Mouse (Mus musculus) A20 (cell line): ENCODE results near the gene Fam50a.

Experiments
- DNase-seq: peaks from one replicate; pipeline ENCODE4 v3.0.0-alpha.2; 2011; ENCODE audit warnings: low read depth, low spot score

Fam50a gene

DNA sequence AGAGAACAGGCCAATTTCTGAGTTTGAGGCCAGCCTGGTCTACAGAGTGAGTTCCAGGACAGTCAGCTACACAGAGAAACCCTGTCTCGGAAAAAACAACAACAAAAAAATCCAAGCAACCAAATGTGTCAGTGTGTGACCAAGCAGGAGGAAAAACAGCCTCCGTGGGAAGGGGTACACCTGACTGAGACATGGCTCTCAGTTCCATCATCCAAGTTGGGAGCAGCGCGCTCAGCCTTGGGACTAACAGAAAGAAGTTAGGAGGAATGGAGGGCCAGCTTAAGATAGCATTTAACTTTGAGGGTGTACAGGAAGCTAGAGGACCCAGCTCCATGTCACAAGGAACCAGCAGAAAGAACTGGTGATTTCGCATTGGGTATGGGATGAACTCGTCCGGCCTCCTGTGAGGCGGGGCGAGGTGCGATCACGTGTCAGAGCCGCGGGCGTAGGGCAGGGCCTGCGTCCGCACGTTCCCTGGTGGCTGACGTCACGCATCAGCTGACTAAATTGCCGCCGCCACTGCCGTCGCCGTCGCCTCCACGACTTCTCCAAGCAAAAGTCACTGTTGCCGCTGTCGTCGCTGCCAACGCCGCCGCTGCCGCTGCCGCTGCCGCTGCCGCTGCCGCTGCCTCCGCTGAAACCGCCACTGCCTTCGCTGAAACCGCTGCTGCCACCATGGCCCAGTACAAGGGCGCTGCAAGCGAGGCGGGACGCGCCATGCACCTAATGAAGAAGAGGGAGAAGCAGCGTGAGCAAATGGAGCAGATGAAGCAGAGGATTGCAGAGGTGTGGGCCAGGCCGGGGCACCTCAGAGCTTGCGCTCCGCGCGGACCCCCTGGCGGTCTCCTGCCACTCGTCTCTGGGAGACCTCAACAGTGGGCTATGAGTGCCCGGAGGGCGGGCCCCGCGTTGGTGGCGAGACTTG lies at the start of gene Fam50a:
Fam50a (plus strand) TSS at position 494 of the 925 bp plus-strand sequence.
- peak; percentile 87 for DNase-seq

DNA sequence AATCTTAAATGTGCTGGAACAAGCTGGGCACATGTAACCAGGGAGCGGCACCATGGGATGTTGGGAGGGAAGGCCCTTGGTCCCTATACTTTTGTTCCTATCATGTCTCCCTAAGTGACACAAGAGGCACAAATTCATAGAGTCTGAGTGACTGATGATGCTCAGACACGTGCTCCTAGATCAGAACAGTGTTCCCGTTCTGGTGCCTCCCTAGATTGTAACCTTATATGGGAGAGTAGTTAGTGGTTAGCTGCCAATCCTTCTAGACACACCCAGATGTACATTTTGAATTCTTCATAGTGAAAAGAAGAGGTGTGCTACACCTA lies 43.1 kb upstream of the Fam50a start:
- no peak for DNase-seq

DNA sequence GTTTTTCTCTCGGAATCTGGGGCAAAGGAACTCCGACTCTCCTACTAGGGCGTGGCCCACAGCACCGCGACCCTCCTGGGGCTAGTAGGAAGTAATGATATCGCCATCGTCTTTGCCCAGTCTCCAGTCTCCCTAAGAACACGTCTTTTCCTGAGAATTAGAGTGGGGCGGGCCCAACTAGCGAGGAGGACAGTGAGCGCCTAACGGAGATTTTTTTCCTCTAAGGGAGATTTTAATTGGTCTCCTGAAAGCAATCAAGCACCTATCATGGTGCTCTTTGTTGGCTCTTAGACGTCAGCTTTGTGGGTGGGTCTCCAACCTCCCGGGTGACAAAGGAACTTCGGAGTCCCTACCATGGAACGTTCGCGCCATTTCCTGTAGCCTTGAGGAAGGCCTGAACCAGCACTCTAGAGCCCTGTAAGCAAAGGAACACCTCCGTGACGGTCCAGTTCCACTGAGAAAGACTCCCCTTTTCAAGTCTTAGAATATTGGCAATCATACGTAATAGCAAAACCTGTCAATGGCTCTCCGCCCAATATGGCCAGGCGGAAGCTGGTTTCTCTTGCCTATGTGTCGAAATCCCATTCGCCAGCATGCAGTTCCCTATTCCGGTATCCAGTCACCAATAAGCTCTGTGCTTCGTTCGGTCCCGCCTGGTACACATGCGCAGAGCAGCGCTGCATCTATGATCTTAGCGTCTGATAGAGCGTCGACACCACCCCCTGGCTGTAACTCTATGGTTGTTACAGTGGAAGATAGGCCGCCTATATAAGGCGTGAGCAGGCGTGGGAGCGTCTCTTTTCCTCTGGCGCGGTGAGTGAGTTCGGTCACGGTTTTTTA lies 42.6 kb upstream of the Fam50a start, which contains the start of gene Rpl10:
Rpl10 (plus strand) TSS at position 751 of the 840 bp plus-strand sequence.
- peak; percentile 95 for DNase-seq

DNA sequence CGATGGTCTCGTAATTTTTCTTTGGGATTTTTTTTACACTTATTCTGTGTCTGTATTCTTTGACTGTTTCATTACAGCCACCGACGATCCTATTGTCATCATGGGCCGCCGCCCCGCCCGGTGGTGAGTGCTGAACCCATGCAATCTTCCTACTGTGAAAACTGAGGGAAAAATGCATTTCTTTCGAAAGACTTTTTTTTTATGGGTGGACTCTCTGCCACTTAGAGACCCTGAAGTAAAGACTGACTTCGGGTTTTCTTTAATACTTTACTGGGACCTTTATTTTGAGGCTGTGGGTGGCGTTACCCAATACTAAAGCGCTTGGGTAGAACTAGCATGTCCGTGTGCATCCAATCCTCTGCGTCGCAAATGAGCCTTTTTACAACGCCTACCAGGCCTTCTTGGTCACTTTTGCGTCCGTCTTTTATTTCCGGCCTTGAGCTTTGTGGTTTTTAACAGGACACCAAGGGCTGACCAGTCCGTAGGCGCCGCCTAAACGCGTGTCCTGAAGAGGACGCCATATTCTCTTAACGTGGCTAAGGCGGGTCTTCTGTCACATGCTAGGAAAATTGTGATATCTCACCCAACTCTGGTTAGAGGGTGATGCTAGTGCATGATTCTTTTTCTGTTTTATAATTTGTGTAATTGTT lies 41.8 kb upstream of the Fam50a start:
- peak; percentile 54 for DNase-seq

DNA sequence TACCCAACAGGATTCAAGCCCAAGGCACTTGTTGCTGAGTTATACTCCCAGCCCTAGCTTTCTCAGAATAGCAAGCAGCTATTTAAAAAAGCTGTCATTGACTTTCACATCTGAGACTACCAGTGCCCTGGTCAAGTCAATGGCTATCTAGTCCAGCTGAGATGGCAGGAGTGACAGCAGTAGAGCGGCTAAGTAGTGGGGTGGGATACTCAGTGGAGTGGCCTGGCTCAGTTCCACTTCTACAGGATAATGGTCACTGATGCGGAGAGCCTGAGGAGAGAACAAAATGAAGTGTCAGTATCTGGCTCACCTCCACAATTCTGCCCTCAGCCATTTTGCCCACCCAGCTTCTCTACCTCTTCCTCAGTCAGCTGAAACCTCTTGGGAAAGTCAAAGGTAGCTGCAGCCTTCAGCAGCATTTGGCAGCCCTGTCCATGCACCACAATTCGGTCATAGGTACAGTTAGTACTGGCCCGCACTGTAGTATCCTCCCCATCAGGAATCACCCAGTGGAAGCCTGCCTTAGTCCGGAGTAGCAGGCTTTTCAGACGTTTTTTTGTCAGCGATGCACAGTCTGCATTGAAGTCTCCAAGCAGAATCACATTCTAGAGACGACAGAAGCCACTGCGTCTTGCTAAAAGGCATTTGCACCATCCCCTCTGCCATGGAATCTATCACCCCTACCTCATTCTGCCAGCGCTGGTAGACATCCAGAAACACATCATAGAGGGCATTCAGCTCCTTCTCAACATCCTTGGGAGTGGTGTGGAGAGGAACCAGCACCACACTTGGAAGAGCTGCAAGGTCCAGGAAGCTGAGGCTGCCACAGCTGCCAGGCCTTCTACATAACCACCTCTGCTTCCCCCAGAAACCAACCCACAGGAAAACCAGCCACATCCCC lies 39.2 kb upstream of the Fam50a start:
- peak; percentile 31 for DNase-seq

DNA sequence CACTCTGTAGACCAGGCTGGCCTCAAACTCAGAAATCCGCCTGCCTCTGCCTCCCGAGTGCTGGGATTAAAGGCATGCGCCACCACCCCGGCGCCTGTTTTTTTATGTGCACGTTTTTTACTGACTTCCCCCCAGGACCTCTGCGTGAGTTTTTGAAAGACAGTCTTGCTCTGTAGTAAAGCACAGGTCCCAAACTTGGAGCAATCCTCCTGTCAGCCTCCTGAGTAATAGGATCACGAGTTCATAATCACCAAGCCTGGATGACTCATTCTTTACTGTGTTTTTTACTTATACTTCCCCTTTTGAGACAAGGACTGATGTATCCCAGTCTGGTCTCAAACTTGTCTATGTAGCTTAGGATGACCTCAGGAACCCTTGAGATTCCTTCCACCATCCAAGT lies 34.9 kb upstream of the Fam50a start:
- DNase-seq = peak; percentile 13

DNA sequence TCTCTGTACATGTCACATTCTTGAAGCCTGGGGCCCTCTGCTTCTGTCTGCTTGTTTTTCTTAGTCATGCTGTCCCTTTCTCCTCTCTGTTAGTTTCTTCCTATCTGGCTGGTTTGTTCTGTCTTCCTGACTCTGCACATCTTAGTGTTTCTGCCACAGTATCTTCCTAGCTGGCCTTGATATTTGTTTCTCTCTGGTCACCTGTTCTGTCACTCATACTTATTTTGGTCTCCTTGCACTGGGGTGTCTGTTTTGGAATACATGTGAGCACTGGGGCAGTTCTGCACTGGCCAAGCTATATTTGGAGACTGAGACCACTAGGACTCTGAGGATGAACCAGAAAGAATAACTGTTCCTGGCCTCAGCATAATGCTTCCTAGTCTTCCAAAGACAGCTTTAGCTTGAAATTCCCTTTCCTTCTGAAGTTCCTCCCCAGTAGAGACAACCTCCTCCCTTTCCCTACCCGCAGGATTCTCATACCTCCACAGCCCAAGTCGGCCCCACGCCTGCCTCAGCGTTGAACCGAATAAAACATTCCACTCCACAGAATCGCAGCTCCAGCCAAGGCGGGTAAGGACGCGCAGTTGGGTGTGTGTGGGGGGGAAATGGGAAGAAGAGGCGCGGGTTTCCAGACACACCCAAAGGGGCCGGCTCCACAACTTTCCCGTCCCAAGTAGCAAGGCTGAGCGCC lies 31.6 kb upstream of the Fam50a start:
- DNase-seq = no peak

DNA sequence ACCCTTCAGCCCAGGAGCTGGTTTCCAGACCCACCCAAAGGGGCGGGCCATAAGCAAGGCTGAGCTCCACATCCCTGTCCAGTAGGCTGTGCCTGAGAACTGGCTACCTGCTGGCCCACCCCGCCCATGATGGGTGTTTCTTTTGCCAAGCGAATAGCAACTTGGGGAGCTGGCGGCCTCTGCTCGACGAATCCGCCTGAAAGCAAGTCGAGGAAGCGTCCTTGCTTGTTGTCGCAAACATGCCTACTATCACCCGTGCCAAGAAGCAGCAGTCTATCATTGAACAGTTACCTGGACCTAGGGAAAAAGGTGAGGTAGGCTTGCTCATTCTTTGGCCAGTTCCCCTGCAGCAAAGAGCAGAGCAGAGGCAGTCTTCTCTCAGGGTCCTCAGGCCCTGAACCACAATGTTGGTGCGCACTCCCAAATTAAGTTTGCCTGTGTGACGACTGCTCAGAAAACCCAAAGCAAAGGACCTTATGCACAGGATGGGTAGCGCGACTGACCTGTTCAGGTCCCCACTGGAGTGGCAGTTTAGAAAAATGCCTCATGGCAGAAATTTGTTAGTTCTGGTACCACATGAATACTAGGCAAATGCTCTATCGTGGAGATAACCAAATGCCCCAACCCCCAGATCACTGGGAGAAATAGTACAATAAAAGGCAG lies 31.0 kb upstream of the Fam50a start, which contains the start of the genes Taz and Dnase1l1:
Taz (plus strand) TSS at position 181 of the 663 bp plus-strand sequence.
Dnase1l1 (minus strand) TSS at position 606 of the 663 bp plus-strand sequence.
- DNase-seq = peak; percentile 74

DNA sequence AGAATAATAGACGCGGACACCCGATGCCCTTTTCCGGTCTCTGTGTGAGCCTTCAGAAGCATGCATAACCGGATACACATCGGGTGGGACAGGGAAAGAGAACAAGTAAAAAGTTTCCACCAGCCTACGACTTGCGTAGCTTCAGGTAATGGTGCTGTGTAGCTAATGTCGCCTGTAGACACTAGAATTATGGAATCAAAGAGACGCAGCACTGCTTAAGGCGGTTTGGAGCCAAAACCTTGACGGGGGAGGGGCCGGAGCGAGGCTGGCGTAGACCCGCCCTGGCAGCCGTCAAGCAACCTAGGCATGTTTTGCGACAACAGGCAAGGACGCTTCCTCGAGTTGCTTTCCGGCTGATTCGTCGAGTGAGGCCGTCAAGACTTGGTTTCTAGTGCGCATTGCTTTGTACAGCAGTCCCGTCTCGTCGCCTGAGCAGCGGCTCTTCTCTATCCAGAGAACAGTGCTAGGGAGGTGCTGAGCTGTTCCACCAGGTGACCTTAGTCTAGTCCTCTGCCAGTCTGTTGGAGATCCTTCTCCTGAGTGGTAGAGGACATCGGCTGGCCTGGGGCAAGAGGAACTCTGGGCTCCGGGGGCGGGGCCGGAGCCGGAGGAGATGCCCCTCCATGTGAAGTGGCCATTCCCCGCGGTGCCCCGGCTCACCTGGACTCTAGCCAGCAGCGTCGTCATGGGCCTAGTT lies 30.3 kb upstream of the Fam50a start:
- DNase-seq = peak; percentile 89

DNA sequence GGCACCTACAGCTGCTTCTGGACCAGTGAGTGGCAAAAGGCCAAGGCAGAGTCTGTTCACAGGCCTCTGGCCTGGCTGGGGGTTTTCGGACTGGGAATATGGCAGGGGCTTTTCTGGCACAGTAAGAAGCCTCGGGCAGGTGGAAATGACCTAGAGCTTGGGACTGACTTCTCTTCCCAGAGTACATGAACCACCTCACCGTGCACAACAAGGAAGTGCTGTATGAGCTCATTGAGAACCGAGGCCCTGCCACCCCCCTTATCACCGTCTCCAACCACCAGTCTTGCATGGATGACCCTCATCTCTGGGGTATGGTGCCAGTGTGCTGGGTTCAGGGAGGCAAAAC lies 29.8 kb upstream of the Fam50a start:
- DNase-seq = no peak

DNA sequence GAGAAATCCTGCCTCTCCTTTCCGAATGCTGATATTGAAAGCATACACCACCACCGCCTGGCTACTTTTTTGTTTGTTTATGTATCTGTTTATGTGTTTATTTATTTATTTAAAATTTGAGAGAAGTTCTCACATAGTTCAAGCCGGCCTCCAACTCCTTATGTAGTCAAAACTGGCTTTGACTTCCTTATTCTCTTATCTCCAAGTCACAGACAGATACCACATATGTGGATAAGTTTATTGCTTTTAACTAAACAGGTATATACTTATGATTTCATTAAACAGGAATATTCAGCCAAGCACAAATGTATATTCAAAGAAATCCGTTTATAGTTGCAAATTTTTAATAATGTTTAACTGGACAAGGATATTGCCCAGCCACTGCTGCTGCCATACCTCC lies 19.4 kb upstream of the Fam50a start:
- DNase-seq = no peak

DNA sequence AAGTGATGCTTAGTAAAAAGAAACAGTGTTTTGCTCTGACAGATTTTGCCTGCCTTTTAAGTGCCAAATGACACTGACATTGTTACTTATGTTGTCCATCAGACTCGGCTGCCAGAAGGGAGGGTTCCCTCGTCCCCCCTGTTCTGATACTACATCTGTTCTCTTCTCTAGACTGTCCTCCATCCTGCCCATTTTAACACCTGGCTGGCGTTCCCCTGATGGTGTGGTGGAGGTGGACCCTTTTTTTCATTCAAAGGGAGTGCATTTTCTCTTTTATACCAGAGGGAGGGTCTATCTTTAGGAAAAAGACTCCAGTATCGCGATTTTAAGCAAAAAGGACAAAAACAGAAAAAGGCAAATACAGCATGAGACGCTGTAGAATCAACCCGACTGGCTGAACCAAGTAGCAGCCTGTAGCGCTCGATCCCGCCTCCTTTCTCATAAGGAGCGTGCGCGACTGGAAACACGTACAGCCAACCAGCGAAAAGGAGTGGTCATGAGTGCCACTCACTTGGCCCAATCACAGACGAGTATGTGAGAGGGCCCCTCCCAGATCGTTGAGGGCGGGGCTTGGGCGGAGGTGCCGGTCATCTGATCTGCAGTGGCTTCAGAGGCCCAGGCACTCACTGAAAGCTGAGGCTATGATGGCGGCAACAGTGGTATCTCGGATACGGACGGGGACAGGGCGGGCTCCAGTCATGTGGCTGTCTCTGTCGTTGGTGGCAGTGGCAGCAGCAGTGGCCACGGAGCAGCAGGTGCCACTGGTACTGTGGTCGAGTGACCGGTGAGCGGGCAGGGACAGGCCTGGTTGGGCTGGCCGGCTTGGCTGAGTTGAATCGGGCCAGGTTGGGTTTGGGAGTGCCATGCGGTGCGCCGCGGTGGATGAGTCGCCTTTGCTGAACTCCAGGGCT lies 16.0 kb upstream of the Fam50a start, which contains the start of gene Atp6ap1:
Atp6ap1 (plus strand) TSS at position 560 of the 911 bp plus-strand sequence.
- peak; percentile 92 for DNase-seq

DNA sequence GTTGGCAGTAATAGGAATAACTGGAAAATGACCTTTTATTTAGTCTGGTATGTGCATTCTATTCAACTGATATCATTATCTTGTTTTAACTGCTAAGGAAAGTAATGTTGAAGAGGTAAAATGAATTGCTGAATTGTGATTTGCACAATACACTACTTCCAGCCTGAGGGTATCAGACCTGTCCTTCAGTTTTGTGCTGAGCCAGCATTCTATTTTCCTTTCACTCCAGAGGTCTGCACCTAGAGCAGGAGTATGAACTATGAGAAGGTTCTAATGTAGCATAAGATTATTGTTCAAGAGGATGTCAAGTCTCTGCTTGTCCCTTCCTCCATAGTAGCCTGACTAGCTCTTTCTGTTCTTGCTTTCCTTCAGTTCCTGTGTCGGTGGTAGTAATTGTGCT lies 14.5 kb upstream of the Fam50a start:
- DNase-seq = no peak

DNA sequence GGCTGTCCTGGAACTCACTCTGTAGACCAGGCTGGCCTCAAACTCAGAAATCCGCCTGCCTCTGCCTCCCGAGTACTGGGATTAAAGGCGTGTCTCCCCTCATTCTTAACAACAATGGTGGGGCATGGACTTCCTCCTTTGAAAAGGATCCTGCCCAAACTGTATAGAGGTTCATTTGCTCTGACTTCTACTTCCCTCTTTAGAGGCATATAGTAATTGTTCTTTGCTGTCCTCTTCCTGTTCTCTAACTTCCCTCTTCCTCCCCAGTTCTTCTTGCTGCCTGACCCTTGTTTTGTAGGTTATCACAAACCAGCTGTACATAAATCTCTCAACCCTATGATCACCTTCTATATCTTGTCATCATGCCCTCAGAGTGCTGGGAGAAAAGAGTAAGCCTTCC lies 13.1 kb upstream of the Fam50a start:
- no peak for DNase-seq

DNA sequence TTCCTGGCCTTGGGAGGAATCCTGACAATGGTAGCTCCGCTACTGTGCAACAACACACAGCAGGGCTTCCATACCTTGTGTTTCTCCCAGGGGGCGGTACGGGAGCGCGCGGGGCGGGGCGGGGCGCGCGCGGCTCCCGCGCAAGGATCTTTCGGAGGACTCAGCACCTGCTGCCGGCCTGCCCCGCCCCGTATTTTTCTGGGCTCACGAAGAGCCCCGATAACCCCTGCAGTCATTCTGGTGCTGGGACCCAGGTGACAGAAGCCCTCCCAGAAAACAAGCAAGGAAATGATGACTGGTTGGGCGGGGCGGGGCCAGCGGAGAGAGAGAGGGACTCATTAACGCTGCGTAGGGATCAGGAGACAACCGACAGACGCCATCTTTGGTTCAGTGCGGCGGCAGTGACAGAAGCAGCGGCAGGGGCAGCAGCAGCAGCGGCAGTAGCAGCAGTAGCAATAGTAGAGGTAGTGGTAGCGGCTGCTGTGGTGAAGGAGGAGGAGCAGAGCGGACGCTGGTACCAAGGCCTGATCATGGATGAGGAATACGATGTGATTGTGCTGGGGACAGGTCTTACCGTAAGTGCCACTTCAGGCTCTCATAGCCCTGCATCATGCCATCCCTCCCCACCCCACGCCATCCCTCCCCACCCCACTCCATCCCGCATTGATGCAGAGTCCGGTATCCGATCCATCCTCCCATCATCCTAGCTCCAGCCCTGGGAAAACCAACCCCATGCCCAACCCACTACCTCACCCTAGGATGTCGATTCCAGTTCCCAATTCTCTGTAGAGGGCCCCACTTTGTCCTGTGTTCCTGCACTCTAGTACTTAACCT lies 7.7 kb upstream of the Fam50a start, which contains the start of gene Gdi1:
Gdi1 (plus strand) TSS at position 132 of the 834 bp plus-strand sequence.
- DNase-seq = peak; percentile 89

DNA sequence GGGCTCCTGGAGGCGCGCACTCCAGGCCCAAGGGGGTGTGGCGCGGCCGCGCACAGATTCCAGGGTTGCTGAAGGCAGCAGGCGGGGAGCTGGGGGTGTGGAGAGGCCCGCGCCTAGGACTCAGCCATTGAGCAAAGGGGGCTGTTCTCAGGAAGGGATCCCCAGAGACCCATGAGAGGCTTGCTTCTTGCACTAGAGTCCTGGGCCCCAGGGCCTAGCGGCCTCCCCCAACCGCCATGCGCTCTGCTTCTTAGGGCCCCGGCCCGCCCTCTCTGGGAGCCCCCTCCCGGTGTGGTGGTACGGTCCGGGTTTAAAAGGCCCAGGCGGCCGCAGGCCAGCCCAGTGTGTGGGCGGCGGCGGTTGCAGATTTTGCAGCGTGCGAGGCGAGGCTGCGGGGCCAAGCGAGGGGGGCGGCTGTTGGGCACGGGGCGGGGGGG lies 15.9 kb downstream of the Fam50a start, which contains the start of gene Plxna3:
Plxna3 (plus strand) TSS at position 342 of the 437 bp plus-strand sequence.
- peak; percentile 85 for DNase-seq

DNA sequence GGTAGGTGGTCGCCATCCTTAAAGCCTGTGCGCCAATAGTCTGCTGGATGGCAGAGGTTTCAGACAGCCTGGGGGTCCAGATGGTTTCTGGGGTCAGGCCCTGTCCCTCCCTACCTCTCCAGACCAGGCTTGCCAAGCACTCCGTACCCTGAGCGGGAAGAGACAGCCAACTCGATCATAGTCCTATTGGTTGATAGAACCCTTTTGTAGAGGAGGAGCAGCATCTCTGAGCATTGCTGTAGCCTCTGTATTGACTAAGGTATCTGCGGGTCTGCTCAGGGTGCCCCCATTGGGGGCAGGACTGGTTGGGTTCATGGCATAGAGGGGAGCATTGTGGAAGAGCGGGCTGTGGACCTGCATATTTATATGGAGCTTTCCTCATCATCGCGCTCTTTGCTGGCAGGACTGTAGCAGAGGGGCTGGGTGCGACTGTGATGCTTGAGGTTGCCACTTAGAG lies 16.4 kb downstream of the Fam50a start:
- DNase-seq = no peak
